Mouse (Mus musculus) limb, embryonic 10.5 days (tissue): ENCODE data around the gene Nkpd1. TPM values are rescaled to one million over a fixed set of nuclear protein-coding genes. Genes with fewer than 3 reads are reported as not detected.
A peak's percentile ranks its signal among the peaks of the same experiment; 100 is the strongest.

ENCODE experiments used
- DNase-seq: peaks from one replicate; pipeline ENCODE4 v3.0.0-alpha.2; 2017; ENCODE audit warnings: low spot score
- H3K27ac ChIP-seq: fragments of 300-500 bp; sonication (generic); 2 replicates; pipeline ENCODE4 v1.5.1; 2016; ENCODE audit warnings: mild to moderate bottlenecking
- H3K27me3 ChIP-seq: fragments of 300-500 bp; sonication (generic); 2 replicates; pipeline ENCODE4 v1.6.1; 2016; ENCODE audit warnings: low read depth, mild to moderate bottlenecking; ENCODE audit not compliant: poor library complexity, severe bottlenecking
- H3K36me3 ChIP-seq: fragments of 300-500 bp; sonication (generic); 2 replicates; pipeline ENCODE4 v1.6.1; 2016; ENCODE audit warnings: mild to moderate bottlenecking, moderate library complexity
- H3K4me1 ChIP-seq: fragments of 300-500 bp; sonication (generic); 2 replicates; pipeline ENCODE4 v1.6.1; 2016
- H3K4me3 ChIP-seq: fragments of 300-500 bp; sonication (generic); 2 replicates; pipeline ENCODE4 v1.5.1; 2016; ENCODE audit warnings: mild to moderate bottlenecking, moderate library complexity
- H3K9me3 ChIP-seq: fragments of 300-500 bp; sonication (generic); replicated peaks from 2 replicates; pipeline ENCODE4 v1.6.1; 2016; ENCODE audit warnings: mild to moderate bottlenecking
- WGBS: fragments of 180-500 bp; shearing (Covaris S2); methylation state at CpG from one replicate; pipeline ENCODE4 v1.1.7; 2016; 5-methylcytosine and 5-hydroxymethylcytosine counted together
- polyA plus RNA-seq: library from polyadenylated mRNA; unstranded; fragments of >200 nt; fragmentation: Nextera tagmentation; extraction: Ambion mirVana; gene quantifications from 2 replicates; pipeline ENCODE4 v1.2.1, GENCODE M21; 2016

Gene Nkpd1
- polyA plus RNA-seq, 1 experiment from 2014 or later = 0.11 TPM

DNA sequence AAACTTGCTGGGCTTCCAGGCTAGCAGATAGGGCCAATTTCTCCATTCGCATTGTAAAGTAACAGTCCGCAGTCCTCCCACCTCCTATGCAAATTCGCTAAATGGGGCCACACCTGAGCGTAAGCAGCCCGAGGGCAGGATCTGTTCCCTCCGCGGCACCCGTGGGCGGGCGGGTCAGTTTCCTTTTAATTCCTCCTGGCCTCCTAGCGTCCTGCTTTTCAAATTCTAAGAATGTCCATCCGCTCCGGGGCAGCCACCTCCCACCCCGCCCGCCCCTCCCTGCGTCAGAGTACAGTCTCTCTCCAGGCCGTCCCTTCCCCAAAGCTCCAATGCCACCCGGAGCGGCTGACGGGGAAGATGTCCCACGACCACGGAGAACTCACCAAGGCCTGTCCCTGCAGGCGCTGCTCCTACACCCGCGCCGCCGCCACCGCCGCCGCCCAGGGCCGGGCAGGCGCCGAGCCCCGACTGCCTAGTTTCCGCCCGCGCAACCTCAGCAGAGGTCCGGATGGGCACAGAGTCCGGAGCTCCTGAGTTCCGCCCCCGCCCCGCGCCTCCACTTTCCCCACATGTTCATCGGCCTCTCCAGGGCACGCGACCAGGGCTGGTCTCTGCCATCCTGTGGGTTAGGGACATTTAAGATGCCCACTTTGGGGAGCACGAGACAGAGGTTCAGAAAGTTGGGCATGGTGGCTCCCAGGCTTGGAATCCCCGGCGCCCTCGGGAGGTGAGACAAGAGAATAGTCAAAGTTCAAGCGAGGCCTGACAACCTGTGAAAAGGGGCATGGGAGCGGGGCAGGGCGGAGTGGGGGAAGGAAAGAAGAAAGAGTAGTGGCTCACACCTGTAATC lies 55.5 kb downstream of the Nkpd1 start:
- DNase-seq = peak; percentile 94
- H3K4me3 ChIP-seq = peak overlapping the region; percentile 75
- whole genome bisulfite sequencing = under 1% methylated on average over 53 of the region's 53 CpGs
- H3K4me1 ChIP-seq = peaks cover 32% of the 10 kb centered on the region
- H3K27ac ChIP-seq = peak overlapping the region; percentile 89
- H3K27me3 ChIP-seq = peaks cover 42% of the 10 kb centered on the region
- H3K36me3 ChIP-seq = peaks cover 36% of the 10 kb centered on the region
- H3K9me3 ChIP-seq = no peaks in the 10 kb centered on the region

GRCm38 (mm10) chr7:19573776-19574140 lies 56.1 kb downstream of the Nkpd1 start:
- peaks cover 32% of the 10 kb centered on the region for H3K4me1 ChIP-seq
- no peak for DNase-seq
- 20% methylated on average over 16 of the region's 16 CpGs for WGBS
- H3K36me3 ChIP-seq = peaks cover 30% of the 10 kb centered on the region
- peak overlapping the region; percentile 75 for H3K4me3 ChIP-seq
- H3K9me3 ChIP-seq = no peaks in the 10 kb centered on the region
- H3K27ac ChIP-seq = peak overlapping the region; percentile 89
- peaks cover 48% of the 10 kb centered on the region for H3K27me3 ChIP-seq

Other genes starting within 250 kb of the Nkpd1 start
- 68.1 and 75.7 TPM in 2 replicates for gene Vasp, start 246.0 kb upstream of the Nkpd1 start, polyA plus RNA-seq
- 0.16 and 0.39 TPM in 2 replicates for gene Ppm1n, start 237.8 kb upstream of the Nkpd1 start, polyA plus RNA-seq
- 5.5 and 5.6 TPM in 2 replicates for gene Rtn2, start 235.2 kb upstream of the Nkpd1 start, polyA plus RNA-seq
- gene Fosb, start 207.8 kb upstream of the Nkpd1 start, polyA plus RNA-seq = 0.04 and 0.11 TPM in 2 replicates
- 97.8 and 101 TPM in 2 replicates for gene Ercc1, start 173.1 kb upstream of the Nkpd1 start, polyA plus RNA-seq
- gene Cd3eap, start 158.4 kb upstream of the Nkpd1 start, polyA plus RNA-seq = 28.3 and 31.4 TPM in 2 replicates
- gene Ppp1r13l, start 158.1 kb upstream of the Nkpd1 start, polyA plus RNA-seq = 6.5 and 7.0 TPM in 2 replicates
- 25.6 and 26.6 TPM in 2 replicates for gene Ercc2, start 135.8 kb upstream of the Nkpd1 start, polyA plus RNA-seq
- 3.3 and 4.4 TPM in 2 replicates for gene Klc3, start 113.7 kb upstream of the Nkpd1 start, polyA plus RNA-seq
- not detected in 2 replicates for gene Ckm, start 113.1 kb upstream of the Nkpd1 start, polyA plus RNA-seq
- gene Mark4, start 59.0 kb upstream of the Nkpd1 start, polyA plus RNA-seq = 7.6 and 8.0 TPM in 2 replicates
- gene Exoc3l2, start 54.5 kb upstream of the Nkpd1 start, polyA plus RNA-seq = 1.2 and 1.7 TPM in 2 replicates
- 2.3 and 2.4 TPM in 2 replicates for gene Bloc1s3, start 9.5 kb upstream of the Nkpd1 start, polyA plus RNA-seq
- 74.0 and 90.5 TPM in 2 replicates for gene Trappc6a, start 9.4 kb upstream of the Nkpd1 start, polyA plus RNA-seq
- 25.9 and 27.2 TPM in 2 replicates for gene Ppp1r37, start 45.2 kb downstream of the Nkpd1 start, polyA plus RNA-seq
- 0.71 and 0.93 TPM in 2 replicates for gene Zfp296, start 59.4 kb downstream of the Nkpd1 start, polyA plus RNA-seq
- gene Gemin7, start 59.8 kb downstream of the Nkpd1 start, polyA plus RNA-seq = 196 and 201 TPM in 2 replicates
- 59.0 and 63.4 TPM in 2 replicates for gene Clasrp, start 86.6 kb downstream of the Nkpd1 start, polyA plus RNA-seq
- 3.8 and 4.2 TPM in 2 replicates for gene Relb, start 111.6 kb downstream of the Nkpd1 start, polyA plus RNA-seq
- gene Clptm1, start 147.2 kb downstream of the Nkpd1 start, polyA plus RNA-seq = 84.5 and 86.3 TPM in 2 replicates
- gene Apoc2, start 160.1 kb downstream of the Nkpd1 start, polyA plus RNA-seq = 0.28 TPM in 1 of 2 replicates, not detected in the other
- not detected in 2 replicates for gene Gm44805, start 163.6 kb downstream of the Nkpd1 start, polyA plus RNA-seq
- gene Apoc4, start 163.6 kb downstream of the Nkpd1 start, polyA plus RNA-seq = 0.06 TPM in 1 of 2 replicates, not detected in the other
- gene Apoc1, start 174.8 kb downstream of the Nkpd1 start, polyA plus RNA-seq = 3.0 and 4.8 TPM in 2 replicates
- gene Apoe, start 181.3 kb downstream of the Nkpd1 start, polyA plus RNA-seq = 63.0 and 83.6 TPM in 2 replicates
- 244 and 285 TPM in 2 replicates for gene Tomm40, start 197.6 kb downstream of the Nkpd1 start, polyA plus RNA-seq
- gene Nectin2, start 232.6 kb downstream of the Nkpd1 start, polyA plus RNA-seq = 78.1 and 87.9 TPM in 2 replicates